Mouse (Mus musculus) heart, adult 2 months (tissue): ENCODE data around the gene Ddx27.

Experiments
- CTCF ChIP-seq: fragments of 200-600 bp; IDR thresholded peaks from 2 replicates; pipeline ENCODE4 v1.8.1; 2022; ENCODE audit warnings: antibody characterized with exemption, mild to moderate bottlenecking, moderate library complexity
- EP300 ChIP-seq: fragments of 200-500 bp; IDR thresholded peaks from 2 replicates; pipeline ENCODE4 v1.6.1; 2011; ENCODE audit warnings: low read depth, low read length, control low read depth; ENCODE audit not compliant: insufficient read depth

GRCm38 (mm10) chr2:167030507-167030906 lies 15.5 kb downstream of the Ddx27 start:
- TF ChIP-seq CTCF (peak; percentile 25), EP300 (no peak)
